Mouse (Mus musculus): ENCODE measurements at regions not wholly inside any gene's neighbourhood (a gene's known extent, or its start where the extent isn't known, plus 50 kb on each side); places are given as distances from the start of the nearest gene placed in this dataset.

- Histone ChIP-seq H3K27me3 (no peaks in the 10 kb centered on the region), H3K4me3 (no peak overlapping the region), H3K9me3 (no peaks in the 10 kb centered on the region), H3K4me1 (replicated peaks) (no peaks in the 10 kb centered on the region), H3K4me2 (no peak overlapping the region), H3K36me3 (no peaks in the 10 kb centered on the region), H3K27ac (replicated peaks) (no peak overlapping the region), H3K9ac (no peak overlapping the region)
- no peak for ATAC-seq (ENCODE audit: low FRiP score, low read depth)
- WGBS: 80% methylated on average over 2 of the region's 2 CpGs
Measured at GRCm38 (mm10) chr6:20982931-20983330, 232.4 kb upstream of the Kcnd2 start.

DNA sequence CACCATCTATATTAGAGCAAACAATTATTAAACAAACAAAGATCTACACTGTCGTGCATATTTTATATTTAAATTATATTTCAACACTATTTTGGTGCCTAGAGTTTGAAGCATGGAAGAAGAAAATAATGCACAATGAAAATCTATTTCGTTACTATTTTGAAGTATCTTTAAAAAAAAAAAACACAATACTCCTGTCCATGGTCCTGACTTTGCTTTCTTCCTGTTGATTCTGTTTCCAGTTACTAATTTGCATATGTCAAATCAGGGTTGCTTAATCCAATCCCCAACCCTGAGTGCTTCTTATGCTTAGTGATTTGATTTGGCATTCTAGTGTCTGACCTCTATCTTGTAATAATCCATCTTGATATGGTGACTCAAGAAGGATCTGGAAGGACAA, 210.2 kb upstream of the Kcnd2 start:
- H3K9ac ChIP-seq: no peak overlapping the region
- no peak overlapping the region for H3K27ac ChIP-seq (replicated peaks)
- no peaks in the 10 kb centered on the region for H3K36me3 ChIP-seq
- no peak for ATAC-seq (ENCODE audit: low FRiP score, low read depth)
- H3K9me3 ChIP-seq: no peaks in the 10 kb centered on the region
- no peak overlapping the region for H3K4me2 ChIP-seq
- no peaks in the 10 kb centered on the region for H3K4me1 ChIP-seq (replicated peaks)
- 73% methylated on average over 2 of the region's 2 CpGs for WGBS
- H3K27me3 ChIP-seq: no peaks in the 10 kb centered on the region
- no peak overlapping the region for H3K4me3 ChIP-seq

DNA sequence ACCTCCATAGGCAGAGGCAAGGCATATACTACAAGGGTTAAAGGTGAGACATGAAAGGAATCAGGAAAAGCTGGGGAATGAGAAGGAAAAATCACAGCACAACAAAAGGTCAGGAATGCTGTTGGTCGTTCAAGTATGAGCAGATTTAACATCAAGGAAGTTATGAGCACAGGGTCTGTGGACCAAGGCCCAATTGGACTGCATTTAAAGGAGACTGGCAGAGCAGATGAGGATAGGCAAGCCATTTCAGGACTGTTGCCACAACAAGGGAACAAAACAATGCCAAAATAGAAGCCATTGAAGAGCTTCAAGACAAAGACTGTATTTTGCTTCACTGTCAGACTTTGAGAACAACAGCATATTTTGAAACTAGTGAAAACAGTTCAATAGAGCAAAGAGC, 167.4 kb upstream of the Kcnd2 start:
- H3K27ac ChIP-seq (replicated peaks): no peak overlapping the region
- WGBS: 61% methylated on average over 1 of the region's 1 CpGs
- no peak overlapping the region for H3K4me2 ChIP-seq

GRCm38 (mm10) chr6:21093015-21093414, 122.3 kb upstream of the Kcnd2 start:
- H3K4me3 ChIP-seq: no peak overlapping the region
- no peak overlapping the region for H3K27ac ChIP-seq (replicated peaks)
- H3K4me1 ChIP-seq (replicated peaks): no peaks in the 10 kb centered on the region
- H3K36me3 ChIP-seq: no peaks in the 10 kb centered on the region
- no peak overlapping the region for H3K9ac ChIP-seq
- WGBS: 79% methylated on average over 5 of the region's 5 CpGs
- H3K27me3 ChIP-seq: no peaks in the 10 kb centered on the region
- H3K4me2 ChIP-seq: no peak overlapping the region
- ATAC-seq (ENCODE audit: low FRiP score, low read depth): no peak
- H3K9me3 ChIP-seq: no peaks in the 10 kb centered on the region

More for the DNA sequence above, 167.4 kb upstream of the Kcnd2 start:
- H3K36me3 ChIP-seq: no peaks in the 10 kb centered on the region
- H3K9ac ChIP-seq: no peak overlapping the region
- no peaks in the 10 kb centered on the region for H3K27me3 ChIP-seq
- ATAC-seq (ENCODE audit: low FRiP score, low read depth): no peak
- no peaks in the 10 kb centered on the region for H3K9me3 ChIP-seq
- no peak overlapping the region for H3K4me3 ChIP-seq
- H3K4me1 ChIP-seq (replicated peaks): no peaks in the 10 kb centered on the region

GRCm38 (mm10) chr6:21111238-21111992, 103.9 kb upstream of the Kcnd2 start:
- Histone ChIP-seq H3K9ac (no peak overlapping the region), H3K36me3 (no peaks in the 10 kb centered on the region), H3K4me1 (replicated peaks) (no peaks in the 10 kb centered on the region), H3K27me3 (no peaks in the 10 kb centered on the region), H3K9me3 (no peaks in the 10 kb centered on the region), H3K27ac (replicated peaks) (no peak overlapping the region), H3K4me2 (no peak overlapping the region), H3K4me3 (no peak overlapping the region)
- WGBS: 77% methylated on average over 3 of the region's 3 CpGs
- ATAC-seq (ENCODE audit: low FRiP score, low read depth): no peak

- Histone ChIP-seq H3K27ac (replicated peaks) (no peak overlapping the region), H3K4me3 (no peak overlapping the region), H3K9ac (no peak overlapping the region), H3K27me3 (no peaks in the 10 kb centered on the region), H3K36me3 (no peaks in the 10 kb centered on the region), H3K4me2 (no peak overlapping the region), H3K9me3 (no peaks in the 10 kb centered on the region), H3K4me1 (replicated peaks) (no peaks in the 10 kb centered on the region)
- ATAC-seq (ENCODE audit: low FRiP score, low read depth): 0 out of 2 replicates have a peak, but pooled peaks have one; percentile 34
- 33% methylated on average over 1 of the region's 1 CpGs for WGBS
Measured at GRCm38 (mm10) chr6:21122119-21122518, 93.2 kb upstream of the Kcnd2 start.

DNA sequence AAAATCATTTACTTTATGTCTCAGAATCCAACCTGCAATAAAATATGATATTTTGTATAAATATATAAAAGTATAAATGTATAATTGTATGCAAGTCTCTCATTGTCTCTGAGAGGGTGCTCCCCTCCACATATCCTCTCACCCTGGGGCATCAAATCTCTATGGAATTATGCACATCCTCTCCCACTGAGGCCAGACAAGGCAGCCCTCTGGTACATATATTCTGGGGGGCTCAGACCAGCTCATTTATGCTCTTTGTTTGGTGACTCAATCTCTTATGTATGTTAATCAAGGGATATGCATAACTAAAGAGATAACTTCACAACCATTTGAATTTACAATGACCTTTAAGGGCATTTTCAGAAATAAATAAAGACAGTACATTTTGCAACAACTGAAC, 92.5 kb upstream of the Kcnd2 start:
- no peak overlapping the region for H3K4me2 ChIP-seq

More for the DNA sequence above, 92.5 kb upstream of the Kcnd2 start:
- Histone ChIP-seq H3K27me3 (no peaks in the 10 kb centered on the region), H3K27ac (replicated peaks) (no peak overlapping the region), H3K9me3 (no peaks in the 10 kb centered on the region), H3K36me3 (no peaks in the 10 kb centered on the region), H3K4me3 (no peak overlapping the region), H3K4me1 (replicated peaks) (no peaks in the 10 kb centered on the region), H3K9ac (no peak overlapping the region)
- no peak for ATAC-seq (ENCODE audit: low FRiP score, low read depth)

All from hindbrain, embryonic 15.5 days (tissue).